Comparison of ENCODE assay signal across 11 mouse cellular contexts in genomic region chr17:5302971-5303746, GRCm38 (mm10).
DNase-seq lines count a peak whose midpoint lies in the region; ATAC-seq and TF ChIP-seq lines count a peak whose summit lies in the region.
"Had no signal": no experiment of that assay in that cellular context is flagged by ENCODE, and none has a peak within 500 bp of the region (broad histone marks: within the 10 kb centered on the region; RNA-seq: fewer than 3 reads in every experiment).

No protein-coding gene starts in this region.

- H3K4me1 ChIP-seq in liver, adult 2 months (ENCODE audit: control insufficient read depth, insufficient read depth, low read length): no peaks in the 10 kb centered on the region
- no peaks in the 10 kb centered on the region for H3K4me1 ChIP-seq in liver, embryonic 12.5 days
- peaks cover 8 to 43% of the 10 kb centered on the region in 2 experiments for H3K4me1 ChIP-seq in CH12.LX (ENCODE audit: control insufficient read depth in 1 of 2, insufficient read depth in 2 of 2)
- no peaks in the 10 kb centered on the region for H3K4me1 ChIP-seq in liver, postnatal 0 days (ENCODE audit: insufficient read depth)

- dilution Hi-C loops in CH12.LX (cut with MboI; ENCODE audit: extremely low pct_ligation_motif_present, extremely low pct_unique_long_range_greater_than_20kb, low sequenced_read_pairs): no loop called here

- no peaks in the 10 kb centered on the region for H3K9me3 ChIP-seq in liver, embryonic 12.5 days (replicated peaks)
- H3K9me3 ChIP-seq in CH12.LX (replicated peaks; ENCODE audit: low read length): no peaks in the 10 kb centered on the region
- H3K9me3 ChIP-seq in liver, postnatal 0 days (ENCODE audit: low read length): no peaks in the 10 kb centered on the region
- H3K9me3 ChIP-seq: forebrain, embryonic 15.5 days; heart, embryonic 12.5 days; neural tube, embryonic 13.5 days had no signal

- DNase-seq in liver, adult 2 months (ENCODE audit: extremely low read depth, low read depth, low spot score): no peak
- peak; percentile 76 to 79 for DNase-seq in B cell, adult 2 months
- peak; percentile 87 for DNase-seq in CH12.LX (ENCODE audit: extremely low read depth)
- peak; percentile 38 for DNase-seq in liver, postnatal 0 days
- no peak for DNase-seq in embryo, embryonic 9.5 days (ENCODE audit: extremely low spot score)
- no peak for DNase-seq in frontal cortex, adult 2 months (ENCODE audit: extremely low spot score in 1 of 2, low spot score in 1 of 2)
- DNase-seq: lung, postnatal 10 days had no signal

- no peaks in the 10 kb centered on the region for H3K27me3 ChIP-seq in liver, adult 2 months (ENCODE audit: control insufficient read depth, insufficient read depth, low read length)
- no peaks in the 10 kb centered on the region for H3K27me3 ChIP-seq in liver, embryonic 12.5 days (replicated peaks)
- no peaks in the 10 kb centered on the region for H3K27me3 ChIP-seq in CH12.LX (replicated peaks)
- H3K27me3 ChIP-seq in liver, postnatal 0 days (ENCODE audit: insufficient read depth, low read length): no peaks in the 10 kb centered on the region
- H3K27me3 ChIP-seq: forebrain, embryonic 15.5 days; heart, embryonic 12.5 days; neural tube, embryonic 13.5 days had no signal

- no peak for ATAC-seq in liver, embryonic 12.5 days
- ATAC-seq in liver, postnatal 0 days: peak; percentile 73
- ATAC-seq: forebrain, embryonic 15.5 days had no signal

- H3K4me3 ChIP-seq in liver, adult 2 months (ENCODE audit: insufficient read depth, low read depth, low read length): no peak overlapping the region
- H3K4me3 ChIP-seq in liver, embryonic 12.5 days: no peak overlapping the region
- no peak overlapping the region for H3K4me3 ChIP-seq in CH12.LX (replicated peaks in 1 of 3; ENCODE audit: low read depth in 2 of 3, low read length in 2 of 3, poor library complexity in 1 of 3)
- H3K4me3 ChIP-seq in liver, postnatal 0 days (ENCODE audit: low read depth, low read length): no peak overlapping the region
- H3K4me3 ChIP-seq: forebrain, embryonic 15.5 days; heart, embryonic 12.5 days; neural tube, embryonic 13.5 days had no signal

- no peak overlapping the region for H3K9ac ChIP-seq in liver, adult 2 months (ENCODE audit: low read depth, low read length)
- no peak overlapping the region for H3K9ac ChIP-seq in liver, embryonic 12.5 days
- no peak overlapping the region for H3K9ac ChIP-seq in CH12.LX (ENCODE audit: insufficient read depth, low read depth)
- no peak overlapping the region for H3K9ac ChIP-seq in liver, postnatal 0 days (replicated peaks)
- H3K9ac ChIP-seq: forebrain, embryonic 15.5 days; heart, embryonic 12.5 days; neural tube, embryonic 13.5 days had no signal

- no peak overlapping the region for H3K27ac ChIP-seq in liver, adult 2 months (replicated peaks; ENCODE audit: insufficient read depth, low read depth, low read length)
- no peak overlapping the region; the same call in 1 of the 2 replicates for H3K27ac ChIP-seq in liver, embryonic 12.5 days
- peak overlapping the region; percentile 18; the same call in 1 of the 2 replicates for H3K27ac ChIP-seq in CH12.LX (ENCODE audit: insufficient read depth, low read depth)
- H3K27ac ChIP-seq in liver, postnatal 0 days (ENCODE audit: low read depth): peak overlapping the region; percentile 50
- H3K27ac ChIP-seq: forebrain, embryonic 15.5 days; neural tube, embryonic 13.5 days had no signal

- TF ChIP-seq CTCF in liver, adult 2 months (IDR thresholded peaks at IDR 0.05; ENCODE audit: low read depth, low read length): peak; percentile 30; the same call in 1 of the 2 replicates
- peak in 1 of 2 experiments; percentile 56; a peak in 2 of 4 replicates for TF ChIP-seq CTCF in CH12.LX (conservative IDR thresholded peaks at IDR 0.05 in 1 of 2, IDR thresholded peaks at IDR 0.05 in 1 of 2; ENCODE audit: low read depth in 2 of 2, low read length in 2 of 2)
- peak; percentile 43 for TF ChIP-seq CTCF in liver, postnatal 0 days (IDR thresholded peaks at IDR 0.05; ENCODE audit: low read depth)

- no peak for TF ChIP-seq EP300 in CH12.LX (IDR thresholded peaks at IDR 0.05; ENCODE audit: low read length)
- TF ChIP-seq EP300 in liver, postnatal 0 days (IDR thresholded peaks at IDR 0.05; ENCODE audit: low read depth): no peak

- H3K79me2 ChIP-seq in liver, adult 2 months (ENCODE audit: control insufficient read depth, insufficient read depth, low read length): 0 out of 2 replicates have a peak, but pooled peaks cover 2% of the 10 kb centered on the region
- no peaks in the 10 kb centered on the region for H3K79me2 ChIP-seq in CH12.LX (replicated peaks; ENCODE audit: control insufficient read depth, extremely low read depth, insufficient read depth, poor library complexity, severe bottlenecking)

- in situ Hi-C loops in CH12.LX (cut with MboI; ENCODE audit: low pct_ligation_motif_present, low pct_unique_long_range_greater_than_20kb, low sequenced_read_pairs): no loop called here

- WGBS in liver, adult 2 months: 74% methylated on average over 11 of the region's 11 CpGs
- 38% methylated on average over 11 of the region's 11 CpGs for WGBS in liver, embryonic 12.5 days (ENCODE audit: insufficient replicate concordance)
- WGBS in liver, postnatal 0 days (ENCODE audit: insufficient replicate concordance): 42% methylated on average over 11 of the region's 11 CpGs

- peaks cover 5% of the 10 kb centered on the region; the same call in 1 of the 2 replicates for H3K36me3 ChIP-seq in liver, adult 2 months (ENCODE audit: control insufficient read depth, insufficient read depth, low read length)
- peaks cover 23% of the 10 kb centered on the region for H3K36me3 ChIP-seq in liver, embryonic 12.5 days
- peaks cover 16 to 72% of the 10 kb centered on the region in 2 experiments for H3K36me3 ChIP-seq in CH12.LX (replicated peaks in 1 of 2; ENCODE audit: control insufficient read depth in 1 of 2, insufficient read depth in 1 of 2, low read length in 1 of 2)
- H3K36me3 ChIP-seq in liver, postnatal 0 days (replicated peaks; ENCODE audit: insufficient read depth, low read length): peaks cover 23% of the 10 kb centered on the region

- TF ChIP-seq RAD21 in CH12.LX (IDR thresholded peaks at IDR 0.05; ENCODE audit: low read depth, low read length): peak; percentile 31

- TF ChIP-seq POLR2A in liver, adult 2 months (IDR thresholded peaks at IDR 0.05; ENCODE audit: extremely low read depth, insufficient read depth, low read length): no peak
- TF ChIP-seq POLR2A in CH12.LX (IDR thresholded peaks at IDR 0.05; ENCODE audit: low read depth, low read length): no peak

- no peak overlapping the region for H3K4me2 ChIP-seq in liver, embryonic 12.5 days
- no peak overlapping the region for H3K4me2 ChIP-seq in CH12.LX (ENCODE audit: insufficient read depth, low read depth, poor library complexity, severe bottlenecking)
- H3K4me2 ChIP-seq in liver, postnatal 0 days (ENCODE audit: low read depth, low read length): no peak overlapping the region
- H3K4me2 ChIP-seq: forebrain, embryonic 15.5 days; heart, embryonic 12.5 days; neural tube, embryonic 13.5 days had no signal

TF ChIP-seq in CH12.LX, 34 proteins besides CTCF, POLR2A, EP300 and RAD21:
- TF ChIP-seq MAX (IDR thresholded peaks at IDR 0.05; ENCODE audit: low read length) (peak; percentile 58), TCF12 (IDR thresholded peaks at IDR 0.05; ENCODE audit: low read depth, low read length) (0 out of 2 replicates have a peak, but pooled peaks have one; percentile 50), USF1 (IDR thresholded peaks at IDR 0.05; ENCODE audit: low read depth, low read length) (peak; percentile 30; the same call in 1 of the 2 replicates), MYC (IDR thresholded peaks at IDR 0.05; ENCODE audit: low read depth, low read length) (0 out of 2 replicates have a peak, but pooled peaks have one; percentile 64), BHLHE40 (IDR thresholded peaks at IDR 0.05; ENCODE audit: low read depth, low read length) (peak; percentile 100), MXI1 (IDR thresholded peaks at IDR 0.05; ENCODE audit: low read depth, low read length) (no peak), KAT2A (IDR thresholded peaks at IDR 0.05; ENCODE audit: insufficient replicate concordance, low read length) (no peak), UBTF (IDR thresholded peaks at IDR 0.05; ENCODE audit: low read depth, low read length) (no peak), MAFK (IDR thresholded peaks at IDR 0.05; ENCODE audit: insufficient replicate concordance, low read length) (0 out of 2 replicates have a peak, but pooled peaks have one; percentile 9), IRF4 (IDR thresholded peaks at IDR 0.05; ENCODE audit: low read depth, low read length) (peak; percentile 50; the same call in 1 of the 2 replicates), MEF2A (IDR thresholded peaks at IDR 0.05; ENCODE audit: borderline replicate concordance, low read depth, low read length) (peak; percentile 13; the same call in 1 of the 2 replicates), ELF1 (IDR thresholded peaks at IDR 0.05; ENCODE audit: low read depth, low read length) (peak; percentile 60; the same call in 1 of the 2 replicates), ETS1 (conservative IDR thresholded peaks at IDR 0.05; ENCODE audit: low read depth, low read length) (peak; percentile 92), TBP (conservative IDR thresholded peaks at IDR 0.05; ENCODE audit: low read depth, low read length) (0 out of 2 replicates have a peak, but pooled peaks have one; percentile 24)

Comparison
In these comparisons a context has a peak if more than half of its experiments do, and no peak if none do; other contexts are left out.
1. DNase-seq: peak in B cell, adult 2 months (2 of 2), CH12.LX (single experiment) and liver, postnatal 0 days (single experiment); none in liver, adult 2 months (single experiment), embryo, embryonic 9.5 days (single experiment) and frontal cortex, adult 2 months (0 of 2).
2. H3K27ac ChIP-seq: peak in CH12.LX (single experiment) and liver, postnatal 0 days (single experiment); none in liver, adult 2 months (single experiment) and liver, embryonic 12.5 days (single experiment).